Mouse (Mus musculus) lung, adult 2 months (tissue): ENCODE data around the gene Kcnq5. TPM values are rescaled to one million over a fixed set of nuclear protein-coding genes. Genes with fewer than 3 reads are reported as not detected.

Source experiments
- DNase-seq: peaks from one replicate; pipeline ENCODE4 v3.0.0; 2022
- H3K4me1 ChIP-seq: fragments of 200-500 bp; 2 replicates; pipeline ENCODE4 v1.6.1; 2011; ENCODE audit warnings: low read length; ENCODE audit not compliant: control insufficient read depth, insufficient read depth
- H3K4me3 ChIP-seq: fragments of 200-500 bp; replicated peaks from 2 replicates; pipeline ENCODE3; 2011; ENCODE audit warnings: low read depth, mild to moderate bottlenecking, control low read depth, low read length; ENCODE audit errors: extremely low read depth
- CTCF ChIP-seq: fragments of 200-500 bp; IDR thresholded peaks from 2 replicates; pipeline ENCODE4 v1.5.1; 2011; ENCODE audit warnings: mild to moderate bottlenecking, low read length, control low read depth; ENCODE audit not compliant: insufficient read depth
- POLR2A ChIP-seq: fragments of 200-500 bp; IDR thresholded peaks from 2 replicates; pipeline ENCODE4 v1.6.1; 2011; ENCODE audit warnings: low read depth, mild to moderate bottlenecking, control low read depth, low read length, borderline replicate concordance; ENCODE audit errors: extremely low read depth
- WGBS: fragments of 180-500 bp; shearing (Covaris S2); methylation state at CpG from one replicate; pipeline ENCODE4 v1.1.7; 2018; 5-methylcytosine and 5-hydroxymethylcytosine counted together
- polyA plus RNA-seq: library from polyadenylated mRNA; depleted of rRNA; stranded (reverse); fragments of >200 nt; gene quantifications from 2 replicates; pipeline ENCODE4 v1.2.3, GENCODE M21; 2012

Kcnq5 gene
- polyA plus RNA-seq, 1 experiment, result 2.5 TPM

- no peaks in the 10 kb centered on the region for H3K4me1 ChIP-seq
- 54% methylated on average over 3 of the region's 3 CpGs for WGBS
- no peak overlapping the region for H3K4me3 ChIP-seq
- DNase-seq, result no peak
- TF ChIP-seq CTCF (no peak), POLR2A (no peak)
These were observed 105.3 kb downstream of the Kcnq5 start for GRCm38 (mm10) chr1:21856399-21856798.

- H3K4me1 ChIP-seq, result no peaks in the 10 kb centered on the region
- no peak for DNase-seq
- 42% methylated on average over 3 of the region's 3 CpGs for WGBS
- H3K4me3 ChIP-seq, result no peak overlapping the region
- TF ChIP-seq POLR2A (no peak), CTCF (no peak)
These were observed 123.2 kb downstream of the Kcnq5 start for GRCm38 (mm10) chr1:21838534-21838933.

GRCm38 (mm10) chr1:21837387-21837786 lies 124.4 kb downstream of the Kcnq5 start:
- TF ChIP-seq POLR2A (no peak), CTCF (no peak)
- no peaks in the 10 kb centered on the region for H3K4me1 ChIP-seq
- WGBS, result 65% methylated on average over 2 of the region's 2 CpGs
- no peak for DNase-seq
- H3K4me3 ChIP-seq, result no peak overlapping the region

- Histone ChIP-seq H3K4me3 (no peak overlapping the region), H3K4me1 (no peaks in the 10 kb centered on the region)
- 72% methylated on average over 3 of the region's 3 CpGs for WGBS
- no peak for TF ChIP-seq CTCF
- TF ChIP-seq POLR2A, result no peak
- no peak for DNase-seq
These were observed 125.4 kb downstream of the Kcnq5 start for GRCm38 (mm10) chr1:21836337-21836736.

GRCm38 (mm10) chr1:21829909-21830455 lies 131.8 kb downstream of the Kcnq5 start:
- DNase-seq, result no peak
- H3K4me1 ChIP-seq, result no peaks in the 10 kb centered on the region
- WGBS, result 31% methylated on average over 6 of the region's 6 CpGs
- TF ChIP-seq POLR2A (no peak), CTCF (no peak)
- H3K4me3 ChIP-seq, result no peak overlapping the region

GRCm38 (mm10) chr1:21820066-21820630 lies 141.6 kb downstream of the Kcnq5 start:
- no peak for TF ChIP-seq CTCF
- no peak for TF ChIP-seq POLR2A
- WGBS, result 72% methylated on average over 10 of the region's 10 CpGs
- no peak for DNase-seq
- Histone ChIP-seq H3K4me3 (no peak overlapping the region), H3K4me1 (no peaks in the 10 kb centered on the region)

- no peaks in the 10 kb centered on the region for H3K4me1 ChIP-seq
- TF ChIP-seq CTCF (no peak), POLR2A (no peak)
- 68% methylated on average over 2 of the region's 2 CpGs for WGBS
- no peak for DNase-seq
- no peak overlapping the region for H3K4me3 ChIP-seq
These were observed 156.7 kb downstream of the Kcnq5 start for GRCm38 (mm10) chr1:21805064-21805463.

- no peak for DNase-seq
- TF ChIP-seq POLR2A, result no peak
- TF ChIP-seq CTCF, result no peak
- WGBS, result 50% methylated on average over 2 of the region's 2 CpGs
- Histone ChIP-seq H3K4me3 (no peak overlapping the region), H3K4me1 (no peaks in the 10 kb centered on the region)
These were observed 157.3 kb downstream of the Kcnq5 start for GRCm38 (mm10) chr1:21804477-21804866.

- H3K4me3 ChIP-seq, result no peak overlapping the region
- no peaks in the 10 kb centered on the region for H3K4me1 ChIP-seq
- no peak for DNase-seq
- 74% methylated on average over 5 of the region's 5 CpGs for WGBS
- TF ChIP-seq POLR2A (no peak), CTCF (no peak)
These were observed 157.8 kb downstream of the Kcnq5 start for GRCm38 (mm10) chr1:21803751-21804476.

GRCm38 (mm10) chr1:21780746-21781145 lies 181.0 kb downstream of the Kcnq5 start:
- TF ChIP-seq CTCF (no peak), POLR2A (no peak)
- Histone ChIP-seq H3K4me3 (no peak overlapping the region), H3K4me1 (no peaks in the 10 kb centered on the region)
- WGBS, result 62% methylated on average over 5 of the region's 5 CpGs
- no peak for DNase-seq
